Mouse (Mus musculus) cerebellum, adult 11 months (tissue): ENCODE measurements around the gene Arid4b.

Experiments
- DNase-seq: peaks from one replicate; pipeline ENCODE4 v3.0.0; 2022

The Arid4b gene

DNA sequence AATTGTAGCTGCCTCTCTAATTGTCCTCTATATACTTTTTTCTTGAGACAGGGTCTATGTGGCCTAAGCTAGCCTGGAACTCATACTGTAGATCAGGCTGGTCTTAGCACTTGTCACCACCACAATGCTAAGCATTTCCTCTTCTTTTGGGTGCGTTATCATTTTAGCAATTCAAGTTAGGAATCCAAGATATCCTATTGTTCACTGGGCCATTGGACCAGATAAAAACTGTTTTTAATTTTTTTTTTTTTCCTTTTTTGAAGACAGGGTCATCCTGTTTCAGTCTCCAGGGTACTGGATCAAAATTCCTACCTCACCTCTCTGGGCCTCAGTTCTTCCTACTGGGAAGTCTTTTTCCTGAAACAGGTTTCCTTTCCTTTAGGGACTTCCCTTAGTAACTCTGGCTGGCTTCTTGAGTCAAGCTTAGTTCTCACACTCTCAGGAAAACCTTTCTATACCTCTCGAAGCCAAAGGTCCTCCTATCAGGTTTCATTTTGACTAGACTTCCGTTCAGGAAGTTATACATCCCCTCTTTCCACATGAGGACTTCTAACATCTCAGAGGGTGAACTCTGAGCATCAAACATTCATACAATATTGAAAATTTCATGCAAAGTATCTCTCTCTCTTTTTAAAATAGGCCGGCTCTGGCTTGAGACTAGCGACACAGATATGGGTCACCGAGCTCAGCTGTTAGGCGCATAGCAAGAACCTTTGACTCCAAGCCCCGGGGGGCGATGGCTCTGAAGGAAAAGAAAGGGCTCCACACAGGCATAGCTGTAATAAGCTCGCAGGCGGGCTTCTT is 621 bp upstream of the Arid4b start:
- no peak for DNase-seq

DNA sequence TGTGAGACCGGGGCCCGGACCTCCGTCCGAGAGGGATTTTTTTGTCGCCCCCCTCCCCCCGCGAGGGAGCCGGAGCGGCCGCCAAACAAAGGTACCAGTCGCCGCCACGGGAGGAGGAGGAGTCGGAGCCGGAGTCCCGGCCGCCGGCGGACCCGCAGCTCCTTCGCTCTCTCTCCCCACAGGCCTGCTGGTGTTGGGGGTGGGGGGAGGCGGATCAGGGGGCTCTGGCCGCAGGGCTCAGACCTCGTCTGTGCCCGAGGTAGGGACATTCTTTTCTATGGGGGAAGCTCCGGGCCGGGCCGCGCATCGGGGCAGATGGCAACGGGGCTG is 875 bp downstream of the Arid4b start:
- no peak for DNase-seq

DNA sequence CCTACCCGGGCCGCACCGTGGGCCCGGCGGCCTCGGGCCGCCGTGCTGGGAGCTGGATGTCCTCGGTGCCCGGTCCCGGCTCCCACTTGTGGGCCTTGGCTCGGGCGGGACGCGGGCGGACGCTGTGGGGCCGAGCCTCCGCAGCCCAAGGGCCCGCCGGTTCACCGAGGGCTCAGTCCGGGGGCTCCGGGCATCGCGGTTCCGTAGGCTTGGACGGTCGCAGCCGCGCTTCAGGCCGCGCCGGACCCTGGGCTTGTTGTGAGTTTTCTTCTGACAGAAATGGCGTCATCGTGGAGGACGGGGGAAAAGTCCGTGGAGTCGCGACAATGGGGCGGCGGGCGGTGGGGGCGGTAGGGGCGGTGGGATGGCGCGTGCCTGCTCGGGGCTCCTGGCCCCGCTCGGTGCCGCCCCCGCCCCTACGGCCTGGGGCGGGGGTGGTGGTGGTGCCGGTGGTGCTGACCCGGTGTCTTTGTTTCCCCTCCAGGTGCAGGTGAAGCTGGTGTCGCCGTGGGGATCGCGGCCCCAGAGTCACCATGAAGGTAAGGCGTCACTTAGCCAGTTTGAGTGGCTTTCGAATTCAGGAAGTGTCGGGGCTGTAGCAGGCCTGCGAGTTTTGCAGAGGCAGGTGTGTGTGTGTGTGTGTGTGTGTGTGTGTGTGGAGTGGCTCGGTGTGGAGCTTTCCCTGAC is 1.5 kb downstream of the Arid4b start:
- peak; percentile 39 for DNase-seq

DNA sequence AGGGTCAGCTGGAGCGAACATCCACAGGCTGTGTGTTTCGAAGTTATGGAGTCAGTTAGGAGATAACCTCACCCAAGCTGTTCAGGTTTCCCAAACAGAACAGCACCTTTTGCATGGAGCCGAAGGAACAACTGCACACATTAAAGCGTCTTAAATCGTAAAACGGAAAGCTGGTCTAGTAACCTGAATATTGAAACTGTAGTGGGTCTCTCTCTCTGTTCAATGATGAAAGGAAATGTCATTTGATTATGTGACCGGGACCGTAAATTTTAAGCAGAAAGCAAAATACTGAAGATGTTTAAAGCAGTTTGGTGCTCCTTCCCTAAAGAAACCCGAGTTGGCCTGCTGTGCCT is 2.0 kb downstream of the Arid4b start:
- no peak for DNase-seq

DNA sequence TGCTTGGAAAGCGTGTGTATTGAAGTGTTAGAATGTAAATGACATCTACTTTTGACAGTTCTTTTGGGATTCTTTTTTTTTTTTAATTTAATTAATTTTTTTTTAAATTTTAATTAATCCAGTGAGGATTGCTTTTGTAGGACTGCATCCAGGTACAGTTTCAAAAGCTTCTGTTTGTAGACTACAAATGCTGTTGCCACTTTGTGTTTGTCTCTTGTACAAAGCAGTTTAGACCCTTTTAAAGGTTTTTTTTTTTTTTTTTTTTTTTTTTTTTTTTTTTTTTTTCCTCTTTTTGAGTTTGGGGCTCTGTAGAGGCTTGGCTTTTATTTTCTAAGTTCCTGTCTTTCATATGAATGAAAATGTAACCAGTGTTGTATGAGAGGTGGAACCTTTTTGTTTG is 2.7 kb downstream of the Arid4b start:
- no peak for DNase-seq

DNA sequence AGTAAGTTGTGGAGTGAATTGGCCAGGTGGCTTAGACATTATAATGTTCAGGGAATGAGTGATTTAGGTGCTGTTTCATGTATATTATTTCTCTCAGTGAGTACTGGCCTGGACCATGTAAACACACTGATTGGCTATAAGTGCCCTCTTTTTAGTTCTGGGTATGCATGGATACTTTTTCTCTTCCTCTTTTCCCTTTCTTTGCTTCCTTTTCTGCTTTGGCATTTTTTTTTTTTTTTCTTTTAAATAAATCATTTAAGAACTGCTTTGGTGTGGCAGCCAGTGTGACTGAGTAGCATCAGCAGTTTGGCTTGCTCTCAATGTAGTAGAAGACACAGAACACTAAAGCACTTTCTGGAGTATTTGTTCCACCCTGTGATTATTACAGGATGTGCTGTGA is 5.0 kb downstream of the Arid4b start:
- no peak for DNase-seq

DNA sequence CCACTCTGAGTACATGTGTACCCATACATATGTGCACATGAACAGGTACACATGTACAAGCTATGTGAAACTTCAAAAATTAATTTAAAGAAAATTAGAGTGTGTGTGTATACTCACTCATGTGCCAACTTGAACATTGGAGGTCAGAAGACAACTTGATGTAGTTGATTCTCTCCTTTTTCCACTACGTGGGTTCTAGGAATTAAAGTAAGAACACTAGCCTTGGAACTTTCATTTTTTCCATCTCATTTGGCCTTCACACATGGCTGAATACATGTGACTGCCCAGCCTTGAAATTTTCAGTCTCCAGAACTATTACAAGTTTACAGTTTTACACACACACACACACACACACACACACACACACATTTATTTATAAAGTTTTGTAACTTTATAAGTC is 6.3 kb downstream of the Arid4b start:
- no peak for DNase-seq

DNA sequence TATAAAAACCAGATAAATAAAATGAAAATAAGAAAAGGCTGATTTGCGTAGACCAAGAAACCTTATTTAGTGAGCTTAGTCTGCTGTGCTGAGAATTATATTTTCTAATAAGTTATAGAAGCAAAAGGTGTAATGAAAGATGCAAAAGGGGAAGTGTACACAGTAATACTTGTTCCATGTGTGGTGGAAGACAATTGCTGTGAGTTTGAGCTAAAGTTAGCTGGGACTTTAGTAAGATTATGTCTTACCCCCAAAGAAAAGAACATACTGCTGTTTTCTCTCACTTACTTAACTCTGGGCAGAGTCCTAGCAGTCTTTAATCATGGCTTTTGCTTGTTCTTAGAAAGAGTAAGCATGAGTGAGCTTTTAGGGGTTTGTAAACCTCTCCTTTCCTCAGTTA is 11.3 kb downstream of the Arid4b start:
- DNase-seq: no peak

DNA sequence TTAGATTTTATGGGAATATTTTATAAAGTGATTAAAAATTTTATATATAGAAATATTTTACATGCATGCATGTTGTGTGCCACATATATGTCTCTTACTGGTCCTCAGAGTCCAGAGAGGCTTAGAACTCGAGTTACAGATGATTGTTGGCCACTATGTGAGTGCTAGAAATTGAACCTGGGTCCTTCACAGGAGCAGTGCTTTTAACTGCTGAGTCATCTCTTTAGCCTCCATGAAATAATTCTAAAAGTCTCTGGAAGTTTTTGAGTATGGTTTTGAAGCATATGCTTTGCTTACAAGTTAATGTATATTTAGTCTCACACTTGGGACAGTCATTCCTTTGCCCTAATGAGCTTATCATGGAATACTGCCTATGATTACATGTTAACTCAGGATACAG is 12.3 kb downstream of the Arid4b start:
- no peak for DNase-seq

DNA sequence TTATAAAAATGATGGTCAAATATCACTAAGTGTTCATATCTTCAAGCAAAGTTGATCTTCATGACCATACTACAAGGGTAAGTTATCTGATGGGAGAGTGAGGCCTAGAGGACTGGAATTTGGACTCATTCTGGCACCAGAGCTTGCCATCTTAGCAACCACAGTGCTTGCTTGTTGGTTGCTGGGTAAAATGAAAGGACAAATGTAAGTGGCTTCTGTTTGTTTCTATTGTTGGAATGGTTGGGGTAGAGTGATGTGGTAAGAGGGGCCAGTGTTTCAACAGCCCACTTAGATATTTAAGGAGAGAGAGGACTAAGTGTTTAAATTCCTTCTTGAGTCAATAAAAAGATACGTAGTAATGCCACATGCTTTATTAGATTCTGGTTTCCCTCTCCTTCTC is 25.6 kb downstream of the Arid4b start:
- DNase-seq: no peak

DNA sequence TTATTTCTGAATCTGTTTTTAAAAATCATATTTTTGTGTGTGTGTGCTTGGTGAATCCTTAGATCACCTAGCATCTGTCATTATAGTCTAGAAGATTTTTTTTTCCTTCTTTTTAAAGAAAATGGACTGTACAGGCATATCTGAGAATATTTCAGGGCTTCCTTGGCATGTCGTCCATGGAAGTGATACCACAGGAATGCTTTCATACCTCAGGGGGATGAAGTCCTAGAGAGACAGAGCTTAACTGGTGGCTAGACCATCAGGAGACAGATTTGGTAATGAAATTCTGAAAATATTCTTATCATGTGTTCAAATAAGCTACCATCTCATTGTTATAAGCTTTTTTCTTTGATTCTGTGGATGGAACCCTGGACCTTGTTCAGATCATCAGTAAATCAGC is 40.0 kb downstream of the Arid4b start:
- no peak for DNase-seq

DNA sequence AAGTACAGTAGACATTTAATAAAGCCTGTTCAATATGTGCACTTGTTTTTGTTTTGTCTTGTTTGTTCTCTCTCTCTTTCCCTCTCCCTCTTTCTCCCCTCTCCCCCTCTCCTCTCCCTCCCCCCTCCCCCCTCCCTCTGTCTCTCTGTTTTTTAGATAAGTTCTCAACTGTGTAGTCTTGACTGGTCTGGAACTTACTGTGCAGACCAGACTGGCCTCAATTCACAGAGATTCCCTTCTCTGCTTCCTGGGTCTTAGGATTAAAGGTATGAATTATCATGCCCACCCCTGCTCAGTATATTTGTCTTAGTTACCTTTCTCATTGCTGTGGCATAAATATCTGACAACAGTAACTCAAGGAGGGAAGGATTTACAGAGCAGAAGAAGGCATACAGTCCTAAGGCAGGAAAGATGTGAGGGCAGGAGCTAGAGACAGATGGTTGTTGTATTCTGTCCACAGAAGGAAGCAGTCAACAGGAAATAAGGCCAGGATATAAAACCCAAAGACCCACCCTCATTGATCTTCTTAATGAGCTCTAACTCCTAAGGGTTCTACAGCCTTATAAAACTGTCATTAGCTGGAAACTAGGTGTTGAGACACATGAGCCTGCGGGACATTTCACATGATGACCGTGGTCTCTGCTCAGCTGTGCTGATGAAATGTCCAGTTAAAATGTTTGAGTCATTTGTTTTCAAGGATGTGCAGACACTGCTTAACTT is 47.3 kb downstream of the Arid4b start:
- DNase-seq: no peak

DNA sequence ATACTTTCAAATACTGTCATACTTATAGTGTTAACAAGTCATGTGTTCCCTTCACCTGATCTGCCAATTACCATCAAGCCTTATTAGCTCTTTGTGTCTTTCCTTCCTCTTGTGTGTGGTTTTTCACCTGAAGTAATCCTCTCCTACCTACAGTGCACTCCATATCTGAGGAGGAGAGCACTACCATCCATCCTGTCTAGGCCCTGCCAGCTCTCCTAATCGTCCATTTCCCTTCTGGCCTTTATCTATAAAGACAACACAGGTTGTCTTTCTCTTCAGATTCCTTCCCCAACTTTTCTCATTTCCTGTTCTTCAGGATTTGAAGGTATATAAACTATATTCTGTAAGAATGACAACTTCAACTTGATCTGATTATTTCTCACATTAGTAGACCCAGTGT is 48.1 kb downstream of the Arid4b start:
- no peak for DNase-seq

DNA sequence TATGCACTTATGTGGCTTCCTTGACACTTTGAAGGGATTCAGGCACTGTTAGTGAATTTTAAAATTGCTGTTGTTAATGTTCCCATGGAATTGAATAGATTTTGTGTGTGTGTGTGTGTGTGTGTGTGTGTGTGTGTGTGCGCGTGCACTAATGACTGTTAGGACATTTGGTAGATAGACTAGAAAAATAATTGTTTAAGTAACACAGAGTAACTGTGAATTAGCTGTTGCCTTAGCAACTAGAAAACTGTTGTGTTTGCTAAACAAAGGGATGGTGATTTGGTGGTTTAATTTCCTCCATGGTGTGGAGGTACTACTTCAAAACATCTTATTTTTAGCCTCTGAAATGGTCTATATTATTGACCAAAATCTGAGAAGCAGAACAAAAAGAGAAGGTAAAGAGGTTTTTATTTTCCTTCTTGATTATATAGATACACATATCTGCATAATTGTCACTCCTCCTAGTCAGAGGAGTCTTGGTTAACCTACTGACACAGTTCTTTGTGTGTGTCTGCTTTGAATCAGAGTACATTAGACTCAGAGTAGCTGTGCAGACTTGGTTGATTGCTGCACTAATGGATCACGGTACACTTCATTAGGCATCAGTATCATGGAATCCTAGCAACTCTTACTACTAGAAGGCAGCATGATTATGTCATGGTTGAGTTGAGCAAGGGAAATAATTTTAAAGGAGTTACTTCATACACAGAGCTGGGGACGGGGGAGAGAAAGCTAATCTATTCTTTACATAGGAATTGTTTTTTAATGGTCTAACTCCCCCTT is 50.9 kb downstream of the Arid4b start:
- DNase-seq: no peak

DNA sequence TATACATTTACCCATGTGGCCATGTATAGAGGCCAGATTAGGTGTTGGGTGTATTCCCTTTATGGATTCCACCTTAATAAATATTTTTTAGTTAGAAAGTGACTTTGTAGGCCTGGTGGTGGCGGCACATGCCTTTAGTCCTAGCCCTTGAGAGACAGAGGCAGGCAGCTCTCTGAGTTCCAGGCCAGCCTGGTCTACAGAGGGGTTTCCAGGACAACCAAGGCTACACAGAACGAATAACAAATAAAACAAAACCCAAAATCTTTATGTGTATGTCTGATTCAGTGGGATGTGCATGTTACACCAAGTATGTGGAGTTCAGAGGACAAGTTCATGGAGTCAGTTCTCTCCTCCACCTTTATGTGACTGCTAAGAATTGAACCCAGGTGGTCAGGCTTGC is 52.8 kb downstream of the Arid4b start:
- DNase-seq: no peak

DNA sequence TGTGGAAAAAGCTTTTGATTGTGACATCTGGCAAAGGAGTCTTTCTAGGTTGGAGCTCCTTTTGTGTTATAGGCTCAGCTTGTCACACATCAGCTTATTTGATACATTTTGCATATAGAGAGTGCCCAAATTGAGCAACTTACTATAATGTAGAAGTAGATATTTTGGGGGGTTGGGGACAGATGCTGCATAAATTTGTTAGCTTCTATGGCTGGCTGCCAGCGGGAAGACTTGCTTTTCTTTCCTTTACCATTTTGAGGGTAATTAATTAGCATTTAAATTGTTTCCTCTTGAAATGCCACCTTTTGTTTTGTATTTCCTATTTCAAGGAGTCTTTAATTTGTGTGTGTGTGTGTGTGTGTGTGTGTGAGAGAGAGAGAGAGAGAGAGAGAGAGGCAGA is 68.6 kb downstream of the Arid4b start:
- DNase-seq: no peak

DNA sequence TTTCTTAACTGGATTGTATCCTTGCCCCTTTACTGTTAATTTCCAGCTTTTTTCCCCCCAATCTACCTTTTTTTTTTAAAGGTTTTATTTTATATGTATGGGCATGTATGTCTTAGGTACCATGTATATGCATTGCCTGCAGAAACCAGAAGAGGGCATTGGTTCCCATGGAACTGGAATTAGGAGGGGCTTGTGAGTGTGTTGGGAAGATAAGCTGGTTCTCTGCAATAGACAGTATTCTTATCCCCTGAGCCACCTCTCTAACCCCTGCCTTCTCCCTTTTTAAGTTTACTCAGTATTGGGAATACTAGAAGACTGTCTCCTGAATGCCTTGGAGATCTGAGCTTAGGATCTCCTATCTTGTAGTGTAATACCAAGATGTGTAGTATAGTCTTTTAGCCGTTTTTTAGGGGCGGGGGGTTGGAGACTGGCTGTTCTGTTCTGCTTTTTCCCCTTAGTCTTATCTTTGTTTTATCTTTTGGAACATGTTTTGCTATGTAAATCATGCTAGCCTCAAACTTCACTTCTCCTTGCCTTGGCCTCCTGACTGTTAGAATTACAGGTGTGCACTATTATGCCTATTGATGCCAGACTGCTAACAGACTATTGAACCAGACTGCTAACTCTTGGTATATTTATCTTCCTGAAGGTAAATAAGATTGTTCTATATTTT is 79.4 kb downstream of the Arid4b start:
- DNase-seq: no peak

DNA sequence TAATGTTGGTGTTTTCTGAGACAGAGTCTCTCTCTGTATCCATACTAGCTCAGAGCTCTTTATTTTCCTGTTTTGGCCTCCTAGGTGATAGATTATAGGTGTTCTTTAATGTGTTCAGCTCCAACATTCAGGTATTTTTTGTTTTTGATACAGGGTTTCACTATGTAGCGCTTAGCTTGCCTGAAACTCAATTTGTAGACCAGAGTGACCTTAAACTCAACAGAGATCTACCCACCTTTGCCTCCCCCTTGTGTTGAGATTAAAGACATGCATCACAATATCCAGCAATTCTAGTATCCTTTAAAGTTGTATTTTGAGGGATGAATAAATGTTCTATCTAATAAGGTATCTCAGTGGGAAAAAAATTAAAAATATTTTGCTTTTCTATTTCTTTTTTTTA is 115.0 kb downstream of the Arid4b start:
- no peak for DNase-seq

DNA sequence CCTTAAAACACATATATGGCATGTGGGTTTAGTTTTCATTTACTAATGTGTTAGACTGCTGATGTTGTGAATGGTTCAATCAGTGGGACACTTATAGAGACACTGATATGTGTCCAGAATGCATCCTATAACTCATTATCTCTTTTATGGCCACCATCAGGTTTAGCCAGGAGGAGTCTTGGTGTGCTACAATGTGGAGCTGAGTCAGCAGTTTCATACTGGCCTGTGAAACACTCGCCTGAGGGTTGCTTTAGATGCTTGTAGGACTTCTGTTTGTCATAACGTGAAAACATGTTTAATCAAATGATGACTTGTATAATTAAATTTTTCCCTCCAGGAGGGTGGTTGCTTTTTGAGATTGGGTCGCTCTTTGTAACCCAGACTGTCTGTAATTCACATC is 116.6 kb downstream of the Arid4b start:
- DNase-seq: no peak

DNA sequence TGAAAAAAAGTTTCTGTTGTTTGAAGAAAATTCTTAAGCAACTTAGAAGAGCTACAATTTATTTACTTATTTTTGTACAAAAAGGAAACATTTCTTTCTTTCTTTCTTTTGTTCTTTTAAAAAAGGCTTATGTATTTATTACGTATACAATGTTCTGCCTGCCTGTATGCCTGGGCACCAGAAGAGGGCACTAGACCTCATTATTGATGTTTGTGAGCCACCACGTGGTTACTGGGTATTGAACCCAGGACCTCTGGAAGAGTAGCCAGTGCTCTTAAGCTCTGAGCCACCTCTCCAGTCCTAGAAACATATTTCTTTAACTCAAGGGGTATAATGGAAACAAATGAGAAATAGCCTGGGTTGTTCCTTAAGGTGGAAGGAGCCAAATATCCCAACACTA is 182.9 kb downstream of the Arid4b start:
- no peak for DNase-seq
